Mouse (Mus musculus): ENCODE data around the gene Acadl. TPM values are rescaled to one million over a fixed set of nuclear protein-coding genes. Genes with fewer than 3 reads are reported as not detected.

Gene Acadl
- total RNA-seq (2021) = 100 to 1,000 TPM; 267 to 388 TPM
- long read RNA-seq, experiment 1, transcript Acadl-201 (11 exons, 1,916 nt) = major isoform, 372 of 462 reads
- long read RNA-seq, experiment 1, partial matches to known transcripts = 76 of 462 reads
- long read RNA-seq, experiment 1, other reads (novel, unspliced or antisense) = 14 of 462 reads
- long read RNA-seq, experiment 2, transcript Acadl-201 (11 exons, 1,916 nt) = major isoform, 486 of 593 reads
- long read RNA-seq, experiment 2, partial matches to known transcripts = 100 of 593 reads
- long read RNA-seq, experiment 2, other reads (novel, unspliced or antisense) = 7 of 593 reads

DNA sequence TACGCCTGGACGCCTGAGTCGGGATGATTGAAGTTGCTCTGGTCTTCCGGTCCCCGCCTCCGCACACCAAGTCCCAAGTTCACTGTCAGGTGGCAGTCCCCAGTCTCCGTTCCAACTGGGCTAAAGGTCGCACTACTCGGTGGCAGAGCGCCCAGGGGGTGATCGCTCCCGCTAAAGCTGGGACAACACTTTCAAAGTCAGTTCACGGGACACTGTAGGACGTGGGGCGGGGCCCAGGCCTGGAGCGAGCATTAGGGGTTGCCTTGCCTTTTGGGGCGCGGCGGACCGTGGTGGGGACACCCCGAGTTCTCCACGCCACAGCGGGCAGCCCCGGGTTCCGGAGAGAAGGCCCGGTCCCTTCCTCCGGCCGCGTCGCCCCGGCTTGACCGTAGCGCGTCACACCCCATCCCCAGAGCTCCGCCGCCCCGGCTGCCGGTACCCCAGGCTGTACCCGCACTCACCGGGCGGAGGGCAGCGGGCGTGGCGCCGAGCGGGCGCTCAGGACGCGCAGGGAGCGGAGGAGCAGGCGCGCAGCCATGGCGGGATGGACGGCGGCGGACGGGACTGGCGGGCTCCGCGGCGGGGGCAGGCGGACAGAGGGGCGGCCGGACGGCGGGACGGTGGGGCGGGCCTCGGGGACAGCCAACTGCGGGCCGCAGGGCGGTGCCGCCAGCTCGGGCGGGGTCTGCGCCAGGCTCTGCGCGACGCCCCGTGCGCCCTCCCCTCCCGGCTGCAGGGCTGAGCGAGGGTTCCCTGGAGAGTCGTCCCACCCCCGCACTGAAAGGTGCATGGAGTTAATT, at the start of gene Acadl:
Acadl (minus strand) TSS at position 566 of the 800 bp plus-strand sequence.
- intact Hi-C loops (cut with DNase I; ENCODE audit: low total_unique reads) = no loop called here

DNA sequence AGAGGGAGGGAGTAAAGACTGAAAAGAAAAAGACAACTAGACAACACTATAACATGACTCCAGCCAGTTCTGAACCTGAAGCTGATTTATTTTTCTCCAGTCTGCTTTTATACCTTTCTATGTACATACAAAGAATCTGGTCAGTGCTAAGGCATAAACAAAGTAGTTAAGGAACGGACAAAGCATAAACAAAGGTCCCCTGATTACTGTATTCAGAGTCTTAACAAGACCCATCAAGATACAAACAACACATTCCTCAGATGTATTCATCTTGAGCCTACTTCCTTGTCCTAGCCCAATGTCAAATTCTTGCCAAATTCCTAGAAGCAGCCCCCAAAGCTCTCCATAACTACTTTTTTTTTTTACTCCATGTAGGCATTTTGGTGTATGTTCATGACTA, 49.2 kb upstream of the Acadl start:
- intact Hi-C loops (cut with DNase I; ENCODE audit: low total_unique reads) = no loop called here

More for the DNA sequence above, at the start of gene Acadl:
- DNase-seq = peak; percentile 91

DNA sequence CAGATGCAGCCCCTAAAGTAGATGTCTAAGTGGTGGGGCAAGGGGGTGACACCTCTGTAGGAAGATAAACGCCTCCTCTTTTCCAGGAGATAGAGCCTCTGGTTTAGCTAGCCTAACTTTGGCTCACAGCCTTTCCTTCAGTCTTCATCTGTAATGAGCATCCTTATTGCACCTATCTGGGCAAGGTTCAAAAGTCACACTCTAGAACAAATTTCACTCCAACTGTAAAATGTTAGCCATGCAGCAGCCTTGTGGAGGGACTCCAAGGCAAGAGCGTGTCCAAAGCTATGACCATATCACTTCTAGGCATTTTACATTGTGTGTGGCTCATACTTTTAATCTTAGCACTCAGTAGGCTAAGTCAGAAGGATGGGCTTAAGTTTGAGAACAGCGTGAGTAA, 39.5 kb upstream of the Acadl start:
- no peak for DNase-seq
- intact Hi-C loops (cut with DNase I; ENCODE audit: low total_unique reads) = loop anchor here (5.0 kb wide), 1 partner anchor 90 kb away; no protein-coding TSS in a partner anchor

More for the DNA sequence above, 49.2 kb upstream of the Acadl start:
- DNase-seq = no peak

GRCm38 (mm10) chr1:66900946-66901345, 37.9 kb upstream of the Acadl start:
- intact Hi-C loops (cut with DNase I; ENCODE audit: low total_unique reads) = loop anchor here (5.0 kb wide), 1 partner anchor 91 kb away; no protein-coding TSS in a partner anchor
- no peak for DNase-seq

DNA sequence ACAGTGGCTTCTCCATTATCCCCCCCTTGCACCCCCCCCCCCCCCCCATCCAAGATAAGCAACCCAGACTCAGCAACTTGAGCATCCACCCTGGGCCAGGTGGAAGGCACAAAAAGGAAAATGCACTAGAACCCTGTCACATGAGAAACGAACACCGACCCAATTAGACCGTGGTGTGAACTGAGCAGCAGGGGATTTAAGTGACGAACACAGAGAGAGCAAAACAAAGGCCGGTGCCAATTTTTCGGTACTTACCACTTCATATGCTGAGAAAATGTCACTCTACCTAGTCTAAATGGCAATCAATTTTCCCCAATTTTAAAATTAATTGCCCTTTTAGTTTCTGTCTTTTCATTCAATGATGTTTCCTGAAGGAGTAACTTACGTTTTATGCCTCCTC, 35.2 kb upstream of the Acadl start:
- intact Hi-C loops (cut with DNase I; ENCODE audit: low total_unique reads) = no loop called here

GRCm38 (mm10) chr1:66896556-66896955, 33.5 kb upstream of the Acadl start:
- intact Hi-C loops (cut with DNase I; ENCODE audit: low total_unique reads) = no loop called here
- no peak for DNase-seq

More for the DNA sequence above, 35.2 kb upstream of the Acadl start:
- DNase-seq = no peak

DNA sequence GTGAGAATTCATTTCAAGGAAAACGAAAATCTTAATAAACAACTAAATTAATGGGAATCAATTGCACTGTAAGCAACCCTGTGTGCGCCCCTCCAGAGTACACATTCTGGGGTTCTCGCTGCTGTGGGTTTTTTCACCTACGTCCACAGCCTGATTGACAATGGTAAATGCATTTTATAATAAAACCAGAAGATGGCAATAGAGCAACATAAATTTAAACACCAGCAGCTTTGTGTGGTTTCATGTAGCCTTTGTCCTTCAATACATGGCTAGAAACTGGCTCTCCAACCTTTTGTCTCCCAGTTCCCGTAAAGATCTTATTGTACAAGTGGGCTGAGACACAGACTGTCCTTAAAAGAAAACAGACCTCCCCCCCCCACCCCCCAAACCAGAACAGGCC, 33.0 kb upstream of the Acadl start:
- intact Hi-C loops (cut with DNase I; ENCODE audit: low total_unique reads) = no loop called here
- no peak for DNase-seq

DNA sequence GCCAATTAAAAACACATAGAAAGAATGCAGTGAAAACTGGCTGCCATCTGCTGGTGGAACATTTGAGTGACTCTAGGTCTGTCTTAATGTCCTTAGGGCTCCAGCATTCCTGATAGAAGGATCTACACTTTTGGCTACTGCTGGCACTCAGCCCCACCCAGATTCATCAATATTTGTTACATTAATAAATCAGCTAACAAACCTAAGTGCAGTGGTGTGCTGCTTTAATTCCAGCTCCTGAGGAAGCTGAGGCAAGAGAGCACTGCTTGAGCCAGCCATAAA, 32.7 kb upstream of the Acadl start:
- intact Hi-C loops (cut with DNase I; ENCODE audit: low total_unique reads) = no loop called here
- peak; percentile 18 for DNase-seq

DNA sequence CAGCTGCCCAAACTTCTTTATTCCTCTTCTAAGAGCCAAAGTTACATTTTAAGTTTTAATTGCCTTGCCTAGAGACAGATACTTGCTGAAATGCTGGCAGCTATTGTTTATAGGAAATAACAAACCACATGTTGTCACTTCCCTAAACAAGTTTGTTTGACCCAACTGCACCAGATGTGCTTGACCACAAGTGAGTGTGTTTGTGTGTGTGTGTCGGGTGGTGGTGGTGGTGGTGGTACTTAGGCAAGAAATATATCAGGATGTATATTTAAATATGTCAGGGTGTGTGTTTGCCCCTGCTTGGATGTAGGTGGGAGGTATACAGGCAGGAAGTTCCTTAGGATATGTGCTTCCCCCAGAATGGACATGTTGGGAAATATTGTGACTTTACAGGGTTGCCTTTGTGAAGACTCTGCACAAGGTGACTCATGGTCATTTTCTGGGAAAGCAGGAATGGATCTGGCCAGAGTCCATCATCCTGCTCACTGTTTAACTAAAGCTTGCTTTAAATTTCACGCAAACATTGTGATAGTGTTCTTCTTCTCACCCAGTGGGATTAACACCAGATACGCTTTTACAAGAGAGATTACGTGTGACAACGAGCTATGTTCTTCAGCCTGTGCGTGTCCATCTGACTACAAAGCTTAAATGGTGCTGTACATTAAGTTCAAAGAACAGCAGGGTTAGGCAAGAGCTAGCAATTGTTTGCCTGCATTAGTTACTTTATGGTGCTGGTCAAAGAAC, 32.2 kb upstream of the Acadl start:
- intact Hi-C loops (cut with DNase I; ENCODE audit: low total_unique reads) = no loop called here

GRCm38 (mm10) chr1:66887175-66887574, 24.1 kb upstream of the Acadl start:
- no peak for DNase-seq
- intact Hi-C loops (cut with DNase I; ENCODE audit: low total_unique reads) = no loop called here

More for the DNA sequence above, 32.2 kb upstream of the Acadl start:
- no peak for DNase-seq

DNA sequence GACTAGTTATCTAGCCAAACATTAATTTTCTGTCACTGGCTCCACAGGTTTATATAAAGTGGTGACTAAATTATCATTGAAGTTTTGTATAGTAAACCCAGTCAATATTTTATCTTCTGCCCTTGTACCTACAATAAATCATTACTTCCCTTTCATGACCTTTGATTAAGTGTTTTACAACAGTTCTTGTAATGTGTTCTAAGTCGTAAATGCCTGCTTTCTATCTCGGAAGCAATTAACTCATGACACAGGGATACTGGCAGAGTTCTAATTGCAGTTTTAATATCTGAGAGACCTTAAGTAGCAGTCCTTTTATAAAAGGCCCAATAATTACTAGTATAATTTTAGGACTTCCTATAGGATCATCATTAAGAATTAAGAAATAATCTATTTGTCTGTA, 17.1 kb upstream of the Acadl start:
- intact Hi-C loops (cut with DNase I; ENCODE audit: low total_unique reads) = no loop called here

GRCm38 (mm10) chr1:66874740-66875139, 11.7 kb upstream of the Acadl start:
- no peak for DNase-seq
- intact Hi-C loops (cut with DNase I; ENCODE audit: low total_unique reads) = no loop called here

More for the DNA sequence above, 17.1 kb upstream of the Acadl start:
- no peak for DNase-seq

GRCm38 (mm10) chr1:66871591-66871990, 8.5 kb upstream of the Acadl start:
- intact Hi-C loops (cut with DNase I; ENCODE audit: low total_unique reads) = no loop called here
- peak; percentile 29 for DNase-seq

DNA sequence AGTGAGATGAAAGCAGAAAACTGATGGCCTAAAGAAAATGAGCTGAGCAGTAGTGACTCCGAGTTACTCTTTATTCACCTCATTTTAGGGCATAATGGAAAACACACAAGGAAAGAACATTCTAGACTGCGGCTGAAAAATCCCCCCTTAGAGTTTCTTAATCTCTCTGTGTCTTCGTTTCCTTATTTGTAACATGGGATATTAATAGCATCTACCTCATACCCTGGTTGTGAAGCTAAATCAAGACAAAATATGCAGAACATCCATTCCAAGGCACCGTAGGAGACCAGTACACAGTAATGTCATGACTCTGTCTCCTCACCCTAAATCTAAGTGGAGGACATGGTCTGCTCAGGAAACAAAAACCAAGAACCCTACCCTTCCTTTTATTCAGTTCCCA, 2.6 kb upstream of the Acadl start:
- DNase-seq = no peak
- intact Hi-C loops (cut with DNase I; ENCODE audit: low total_unique reads) = no loop called here

- intact Hi-C loops (cut with DNase I; ENCODE audit: low total_unique reads) = no loop called here
- DNase-seq = no peak
These were observed 841 bp upstream of the Acadl start for GRCm38 (mm10) chr1:66863741-66864495.

- intact Hi-C loops (cut with DNase I; ENCODE audit: low total_unique reads) = no loop called here
- no peak for DNase-seq
These were observed 1.1 kb downstream of the Acadl start for GRCm38 (mm10) chr1:66861764-66862672.

GRCm38 (mm10) chr1:66847506-66847905, 15.6 kb downstream of the Acadl start:
- DNase-seq = no peak
- intact Hi-C loops (cut with DNase I; ENCODE audit: low total_unique reads) = no loop called here

- intact Hi-C loops (cut with DNase I; ENCODE audit: low total_unique reads) = no loop called here
- DNase-seq = no peak
These were observed 17.3 kb downstream of the Acadl start for GRCm38 (mm10) chr1:66845690-66846318.
